18 mouse cellular contexts compared by ENCODE assay signal in the genomic region with DNA sequence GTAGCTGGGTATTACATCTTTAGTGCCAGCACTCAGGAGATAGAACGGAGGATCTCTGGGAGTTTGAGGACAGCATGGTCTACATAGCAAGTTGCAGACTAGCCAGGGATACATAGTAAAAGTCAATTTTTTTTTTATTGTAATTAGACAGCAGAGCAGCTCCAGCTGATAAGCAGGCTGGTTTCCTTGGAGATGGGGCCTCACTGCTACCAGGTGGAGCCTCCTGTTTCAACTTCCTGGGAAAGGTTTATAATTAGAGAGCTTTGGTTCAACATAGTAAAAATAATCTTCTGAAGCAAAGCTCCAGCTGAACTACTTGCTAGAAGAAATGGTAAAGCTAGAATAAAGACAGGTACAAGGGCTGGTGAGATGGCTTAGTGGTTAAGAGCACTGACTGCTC.
"Had no signal": no experiment of that assay in that cellular context is flagged by ENCODE, and none has a peak within 500 bp of the region (broad histone marks: within the 10 kb centered on the region; RNA-seq: fewer than 3 reads in every experiment).

No protein-coding gene starts in this region.

- H3K27ac ChIP-seq: midbrain, embryonic 10.5 days; midbrain, embryonic 12.5 days; neural tube, embryonic 13.5 days; neural tube, embryonic 15.5 days had no signal

- H3K4me3 ChIP-seq: midbrain, embryonic 10.5 days; midbrain, embryonic 12.5 days; myocyte; neural tube, embryonic 13.5 days; neural tube, embryonic 15.5 days had no signal

- DNase-seq: lung, adult 18-20 months; lung, embryonic 14.5 days; lung, postnatal 10 days; lung, postnatal 4 days; midbrain, embryonic 14.5 days; retina, postnatal 1 day; right cerebral cortex, adult 18-20 months; right cerebral cortex, postnatal 25 days; right cerebral cortex, postnatal 4 days; spleen, adult 18-20 months; thymus, adult 18-20 months; thymus, postnatal 14 days; thymus, postnatal 36 days had no signal
